Mouse (Mus musculus) kidney, adult 18-20 months (tissue): ENCODE measurements around the gene Qpctl.
A peak's percentile ranks its signal among the peaks of the same experiment; 100 is the strongest.

ENCODE experiments used
- DNase-seq: peaks from one replicate; pipeline ENCODE4 v3.0.0; 2021

The Qpctl gene

GRCm38 (mm10) chr7:19148875-19149541 is at the start of gene Qpctl:
Gene Qpctl, minus strand, starts transcription at chr7:19149291.
- DNase-seq: peak; percentile 98

- DNase-seq: no peak
Observed at GRCm38 (mm10) chr7:19197985-19198384, 48.9 kb upstream of the Qpctl start.

- no peak for DNase-seq
Observed at GRCm38 (mm10) chr7:19196676-19197075, 47.6 kb upstream of the Qpctl start.

DNA sequence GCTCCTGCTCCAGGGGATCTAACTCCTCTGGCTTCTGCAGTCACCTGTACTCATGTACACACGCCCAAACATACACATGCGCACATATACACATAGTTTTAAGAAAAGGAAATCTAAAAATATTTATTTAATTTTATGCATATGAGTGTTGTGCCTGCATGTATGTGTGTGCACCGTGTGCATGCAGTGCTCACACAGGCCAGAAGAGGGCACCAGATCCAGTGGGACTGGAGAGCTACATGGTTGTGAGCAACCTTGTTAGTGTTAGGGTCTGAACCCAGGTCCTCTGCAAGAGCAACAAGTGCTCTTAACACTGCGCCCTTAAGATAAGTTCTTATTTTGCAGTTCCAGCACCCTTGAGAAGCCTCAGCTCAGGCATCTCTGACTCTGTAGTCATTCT is 45.6 kb upstream of the Qpctl start:
- DNase-seq: no peak

- DNase-seq: peak; percentile 41
Observed at GRCm38 (mm10) chr7:19184758-19185157, 35.7 kb upstream of the Qpctl start.

DNA sequence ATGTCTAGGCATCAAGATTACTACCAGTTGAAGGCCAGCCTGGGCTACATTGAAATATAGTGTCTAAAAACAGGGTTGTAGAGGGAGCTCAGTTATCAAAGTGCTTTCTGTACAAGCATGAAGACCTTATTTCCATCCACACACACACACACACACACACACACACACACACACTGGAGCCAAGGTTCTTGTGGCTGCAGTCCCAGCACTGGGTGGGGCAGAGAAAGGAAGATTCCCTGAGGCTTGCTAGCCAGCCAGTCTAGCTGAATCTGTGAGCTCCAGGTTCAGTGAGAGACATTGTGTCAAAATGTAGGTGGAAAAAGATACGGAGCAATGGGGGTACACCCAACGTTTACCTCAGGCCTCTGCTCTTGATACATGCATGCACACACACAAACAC is 35.2 kb upstream of the Qpctl start:
- DNase-seq: no peak

DNA sequence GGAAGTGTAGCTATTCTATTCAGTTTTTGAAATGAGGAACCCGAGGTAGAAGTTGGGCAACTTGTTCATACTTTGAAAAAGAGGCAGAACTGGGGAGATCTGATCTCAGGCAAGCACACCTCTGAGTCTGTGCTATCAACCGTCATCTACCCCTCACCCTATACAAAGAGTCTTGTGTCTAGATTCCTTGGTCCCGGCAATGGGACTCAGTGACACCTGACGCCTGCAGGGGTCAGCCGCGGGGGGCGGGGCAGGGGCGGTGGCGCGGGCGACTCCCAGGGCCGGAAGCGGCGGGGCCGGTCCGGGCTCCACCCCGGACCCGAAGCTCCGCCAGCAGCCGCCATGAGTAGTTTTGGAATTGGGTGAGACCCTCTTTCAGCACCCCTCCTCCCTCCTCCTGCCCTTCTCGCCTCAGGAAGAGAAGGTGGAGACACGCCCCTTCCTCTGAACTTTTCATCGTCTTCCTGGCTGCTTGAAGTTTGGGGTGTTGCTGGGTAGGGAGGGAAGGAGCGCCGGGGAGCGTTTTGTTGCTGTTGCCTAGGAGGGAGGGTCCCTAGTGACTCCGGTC is 31.9 kb upstream of the Qpctl start:
- DNase-seq: peak; percentile 58

- DNase-seq: no peak
Observed at GRCm38 (mm10) chr7:19179936-19180335, 30.8 kb upstream of the Qpctl start.

GRCm38 (mm10) chr7:19179173-19179572 is 30.1 kb upstream of the Qpctl start:
- DNase-seq: peak; percentile 66

DNA sequence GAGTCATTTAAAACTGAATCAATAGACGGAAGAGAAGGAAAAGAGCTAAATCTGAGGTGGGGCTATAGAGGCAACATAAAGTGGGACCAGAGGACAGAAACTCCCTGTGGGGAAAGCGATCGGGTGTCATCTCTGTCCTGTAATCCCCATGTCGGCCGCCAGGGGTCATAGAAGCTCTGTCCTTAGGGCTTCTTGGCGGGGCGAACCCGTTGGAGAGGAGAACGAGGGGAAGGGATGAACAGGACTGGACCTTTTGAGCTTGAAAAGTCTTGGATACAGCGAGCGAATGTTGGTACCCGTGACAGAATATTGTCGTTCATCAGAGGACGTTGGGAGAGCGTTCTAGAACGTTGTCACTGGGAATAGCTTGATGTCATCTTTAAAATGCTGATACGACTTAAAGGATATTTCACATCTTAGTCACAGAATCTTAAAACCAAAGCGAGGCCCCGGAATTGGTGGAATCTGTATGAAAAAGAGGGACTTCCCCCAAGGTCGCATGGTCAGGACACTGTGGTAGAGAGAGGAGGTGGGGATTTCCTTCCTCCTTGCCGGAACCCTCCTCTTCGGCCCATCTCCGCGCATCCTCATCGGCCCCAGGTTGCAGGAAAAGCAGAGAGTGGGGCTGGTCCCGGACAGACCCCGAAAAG is 29.5 kb upstream of the Qpctl start:
- peak; percentile 83 for DNase-seq

DNA sequence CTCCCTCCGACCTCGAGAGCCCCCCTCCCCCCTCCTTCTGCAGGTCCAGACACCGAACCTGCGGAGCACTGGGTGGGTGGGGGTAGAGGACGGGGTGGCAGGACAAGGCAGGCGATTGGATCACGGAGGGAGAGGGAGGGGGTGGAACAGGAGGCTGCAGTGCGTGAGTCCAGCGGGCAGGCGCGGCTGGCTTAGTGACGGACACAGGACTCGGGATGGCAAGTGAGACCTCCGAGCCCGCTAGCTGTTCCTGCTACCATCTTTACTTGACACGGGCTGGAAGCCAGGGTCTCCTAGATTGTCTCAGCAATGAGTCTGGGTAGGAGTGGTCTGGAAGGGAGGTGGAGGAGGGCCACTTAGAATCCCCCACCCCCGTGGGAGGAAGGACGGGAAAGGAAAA is 28.9 kb upstream of the Qpctl start:
- DNase-seq: no peak

DNA sequence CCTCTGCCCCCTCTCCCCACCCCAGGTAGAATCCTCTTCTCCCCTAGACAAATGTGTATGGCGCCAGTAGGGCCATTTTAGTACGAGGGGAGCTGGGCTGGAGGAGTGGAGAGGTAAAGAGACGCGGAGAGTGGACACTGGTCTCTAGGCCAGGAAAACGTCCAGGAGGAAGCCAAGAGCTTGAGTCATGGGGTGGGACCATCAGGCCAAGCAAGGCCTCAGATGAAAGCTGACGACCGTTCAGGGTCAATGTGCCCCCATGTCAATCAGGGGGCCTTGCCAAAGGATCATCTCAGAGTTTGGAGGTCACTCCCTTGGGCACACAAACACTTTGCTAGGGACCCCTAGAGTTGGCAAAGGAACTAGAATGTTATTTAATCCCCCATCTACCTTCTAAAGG is 28.1 kb upstream of the Qpctl start:
- DNase-seq: no peak

- DNase-seq: no peak
Observed at GRCm38 (mm10) chr7:19176516-19176947, 27.4 kb upstream of the Qpctl start.

DNA sequence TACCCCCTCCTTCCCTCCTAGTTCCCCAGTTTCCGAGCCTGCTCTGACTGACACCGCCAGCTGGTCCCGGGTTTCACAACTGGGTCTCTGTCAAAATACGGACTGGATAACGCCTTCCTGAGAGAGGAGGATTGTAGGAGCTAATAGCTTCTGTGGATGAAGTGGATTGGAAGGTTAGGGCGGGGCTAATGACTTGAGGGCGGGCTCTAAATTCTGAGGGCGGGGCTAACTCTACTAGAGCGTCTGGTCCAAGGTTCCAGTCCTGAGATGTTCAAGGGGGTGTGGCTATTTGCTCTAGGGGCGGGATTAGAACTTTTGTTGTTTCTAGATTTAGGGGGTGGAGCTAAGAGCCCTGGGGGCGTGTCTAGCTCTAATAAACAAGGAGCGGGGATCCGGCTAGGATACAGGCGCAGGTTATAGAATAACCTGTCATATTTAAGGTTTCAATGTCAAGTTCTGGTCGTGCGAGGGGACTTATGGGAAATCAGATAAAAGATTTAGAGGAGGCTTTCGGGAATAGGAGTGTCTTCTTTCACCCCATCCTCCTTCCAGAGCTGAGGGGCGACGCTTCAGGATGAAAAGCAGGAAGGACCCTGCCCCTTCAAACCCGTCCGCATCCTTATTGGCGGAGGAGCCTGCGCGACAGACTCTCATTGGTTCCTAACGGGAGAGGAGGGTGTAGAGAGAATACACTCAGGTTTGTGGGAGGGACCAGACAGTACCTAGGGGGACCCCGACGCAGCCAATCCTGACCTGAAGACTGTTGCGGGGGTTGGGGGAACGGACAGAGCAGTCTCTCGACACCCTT is 26.8 kb upstream of the Qpctl start, which contains the start of gene Eml2:
Eml2 (plus strand) TSS at position 714 of the 808 bp plus-strand sequence.
- no peak for DNase-seq

DNA sequence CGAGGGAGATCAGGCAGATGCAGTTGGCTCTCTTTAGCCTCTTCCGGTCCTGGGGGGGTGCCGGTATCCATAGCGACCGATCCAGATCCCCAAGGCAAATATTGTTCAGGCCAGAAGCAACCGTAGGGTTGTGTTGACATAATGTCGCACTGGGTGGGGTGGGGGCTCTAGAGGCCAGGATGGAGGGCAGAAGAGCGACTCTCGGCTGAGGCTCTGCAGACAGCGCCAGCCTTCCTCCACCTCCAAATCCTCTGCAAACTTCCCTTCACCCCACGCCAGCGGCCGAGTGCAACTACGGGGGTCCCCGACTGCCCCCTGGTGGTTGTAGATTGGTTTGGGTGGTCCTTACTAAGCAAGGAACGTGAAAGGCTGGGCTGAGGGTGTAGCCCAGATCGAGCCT is 23.8 kb upstream of the Qpctl start:
- DNase-seq: peak; percentile 78

DNA sequence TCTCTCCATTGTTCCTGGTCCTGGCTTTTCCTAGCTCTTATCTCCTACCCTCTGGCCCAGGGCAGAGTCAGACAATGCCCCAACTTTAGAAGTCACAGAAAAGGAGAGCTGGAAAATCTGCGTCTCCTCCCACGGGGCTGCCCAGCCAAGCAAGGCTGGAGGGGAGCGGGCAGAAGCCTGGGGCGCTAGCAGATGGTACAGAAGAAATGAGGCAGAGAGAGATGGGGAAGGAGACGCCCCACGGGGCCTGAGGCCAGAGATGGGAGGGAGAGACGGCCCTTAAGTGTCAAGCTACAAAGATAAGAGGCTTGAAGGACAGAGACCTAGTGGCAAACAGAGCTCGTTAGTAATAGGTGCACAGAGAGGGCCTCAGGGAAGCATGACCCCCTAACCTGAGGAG is 22.7 kb upstream of the Qpctl start:
- no peak for DNase-seq

DNA sequence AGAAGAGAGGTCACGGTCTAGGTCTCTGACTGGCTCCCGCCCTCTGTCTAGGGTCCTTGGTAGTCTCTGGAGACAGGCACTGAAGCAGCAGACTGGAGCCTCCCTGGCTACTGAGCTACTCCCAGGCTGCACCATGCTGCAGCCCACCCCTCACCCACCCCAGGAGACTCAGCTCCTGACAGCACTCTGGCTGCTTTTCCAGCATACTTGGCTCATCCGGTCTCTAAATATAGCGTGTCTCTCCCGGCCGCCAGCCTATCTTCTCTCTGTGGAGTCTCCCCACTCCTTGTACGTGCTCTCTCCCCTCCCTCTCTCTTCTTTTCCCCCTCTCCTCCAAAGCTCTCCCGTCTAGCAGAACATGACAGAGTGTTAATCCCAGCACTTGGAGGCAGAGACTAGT is 21.1 kb upstream of the Qpctl start:
- DNase-seq: no peak

GRCm38 (mm10) chr7:19169506-19169905 is 20.4 kb upstream of the Qpctl start:
- DNase-seq: no peak

GRCm38 (mm10) chr7:19166990-19167389 is 17.9 kb upstream of the Qpctl start:
- DNase-seq: no peak

DNA sequence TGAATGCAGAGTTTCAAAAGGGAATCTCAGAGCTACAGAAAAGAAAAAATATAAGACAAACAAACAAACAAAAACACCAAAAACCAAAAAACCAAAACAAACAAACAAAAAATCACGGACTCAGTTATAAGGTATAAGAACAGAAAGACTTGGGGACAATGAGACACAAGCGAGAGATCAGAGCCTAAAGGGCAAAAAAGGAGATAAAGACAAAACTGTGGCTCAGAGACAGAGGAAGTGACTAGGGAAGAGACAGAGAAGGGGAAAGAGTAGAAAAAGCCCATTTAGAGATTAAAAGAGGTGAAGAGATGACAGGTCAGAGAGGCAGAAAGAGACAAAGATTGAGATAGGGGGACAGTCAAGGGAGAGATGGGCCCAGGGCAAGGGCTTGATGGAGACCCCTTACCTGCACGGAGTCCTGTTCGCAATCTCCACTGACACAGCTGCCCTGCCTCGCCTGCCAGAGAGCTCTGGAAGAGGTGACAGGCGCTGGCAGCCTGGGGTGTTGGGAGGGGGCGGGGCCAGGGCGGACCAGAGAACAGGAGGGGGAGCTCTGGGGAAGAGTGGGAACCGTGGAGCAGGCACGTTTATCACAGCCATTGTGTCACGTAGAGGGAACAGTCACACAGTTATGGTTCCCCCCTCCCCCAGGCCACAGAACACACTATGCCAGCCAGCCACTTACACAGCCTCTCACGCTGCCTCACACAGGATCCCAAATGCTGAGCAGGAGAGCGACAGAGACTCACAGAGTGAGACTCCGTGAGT is 16.7 kb upstream of the Qpctl start, which contains the start of gene Gipr:
Gipr (minus strand) TSS at position 472 of the 768 bp plus-strand sequence.
- DNase-seq: no peak

DNA sequence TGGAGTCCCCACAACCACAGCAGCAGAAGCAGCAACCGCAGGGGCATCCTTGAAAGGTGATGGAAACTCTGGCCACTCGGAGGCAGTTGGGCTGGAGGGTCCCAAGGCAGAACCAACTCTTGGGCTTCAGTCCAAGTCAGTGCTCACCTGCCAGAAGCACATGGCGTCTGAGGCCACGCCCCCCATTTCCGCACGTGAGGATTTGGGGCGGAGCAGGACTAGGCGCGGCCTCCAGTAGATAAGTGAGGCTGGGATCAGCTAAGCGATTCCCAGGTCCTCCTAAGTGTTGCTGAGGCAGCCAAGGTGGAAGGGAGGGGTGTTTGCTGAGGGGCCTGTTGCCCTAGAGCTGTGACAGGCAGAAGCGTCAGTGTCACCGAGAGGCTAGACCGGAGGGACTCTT is 15.9 kb upstream of the Qpctl start:
- no peak for DNase-seq

- DNase-seq: peak; percentile 33
Observed at GRCm38 (mm10) chr7:19164189-19164588, 15.1 kb upstream of the Qpctl start.

- no peak for DNase-seq
Observed at GRCm38 (mm10) chr7:19163752-19164151, 14.7 kb upstream of the Qpctl start.
